Mouse (Mus musculus) forebrain, embryonic 15.5 days (tissue): ENCODE data around the gene Smcr8. TPM values are rescaled to one million over a fixed set of nuclear protein-coding genes. Genes with fewer than 3 reads are reported as not detected.

Experiments used
- ATAC-seq: fragments of 200-750 bp; cut with Nextera tagmentation; replicated peaks from 2 replicates; pipeline ENCODE4 v1.8.0; 2017; ENCODE audit warnings: mild to moderate bottlenecking, moderate TSS enrichment, moderate library complexity
- H3K27ac ChIP-seq: fragments of 300-500 bp; sonication (generic); replicated peaks from 2 replicates; pipeline ENCODE4 v1.5.1; 2015; ENCODE audit warnings: mild to moderate bottlenecking, inconsistent platforms
- H3K27me3 ChIP-seq: fragments of 300-500 bp; sonication (generic); 2 replicates; pipeline ENCODE4 v1.6.1; 2015; ENCODE audit warnings: inconsistent platforms
- H3K36me3 ChIP-seq: fragments of 300-500 bp; sonication (generic); 2 replicates; pipeline ENCODE4 v1.6.1; 2015; ENCODE audit warnings: mild to moderate bottlenecking, inconsistent platforms
- H3K4me1 ChIP-seq: fragments of 300-500 bp; sonication (generic); 2 replicates; pipeline ENCODE4 v1.6.1; 2015; ENCODE audit warnings: inconsistent platforms
- H3K4me2 ChIP-seq: fragments of 300-500 bp; sonication (generic); replicated peaks from 2 replicates; pipeline ENCODE4 v1.6.1; 2015; ENCODE audit warnings: mild to moderate bottlenecking, inconsistent platforms
- H3K4me3 ChIP-seq: fragments of 300-500 bp; sonication (generic); 2 replicates; pipeline ENCODE4 v1.5.1; 2015; ENCODE audit warnings: mild to moderate bottlenecking, inconsistent platforms
- H3K9ac ChIP-seq: fragments of 300-500 bp; sonication (generic); replicated peaks from 2 replicates; pipeline ENCODE4 v1.6.1; 2015; ENCODE audit warnings: mild to moderate bottlenecking, inconsistent platforms
- H3K9me3 ChIP-seq: fragments of 300-500 bp; sonication (generic); 2 replicates; pipeline ENCODE4 v1.6.1; 2016; ENCODE audit warnings: inconsistent platforms
- WGBS: fragments of 180-500 bp; shearing (Covaris S2); methylation state at CpG from one replicate; pipeline ENCODE4 v1.1.7; 2015; ENCODE audit warnings: mixed read lengths; 5-methylcytosine and 5-hydroxymethylcytosine counted together
- microRNA-seq: library from miRNA; unstranded; fragments of <30 nt; microRNA quantifications from one replicate; pipeline ENCODE4, GENCODE M21; 2016
- polyA plus RNA-seq: library from polyadenylated mRNA; unstranded; fragments of >200 nt; fragmentation: Nextera tagmentation; extraction: Ambion mirVana; gene quantifications from 2 replicates; pipeline ENCODE4 v1.2.1, GENCODE M21; 2015

Gene Smcr8
- polyA plus RNA-seq, 1 experiment from 2014 or later = 6.5 TPM

DNA sequence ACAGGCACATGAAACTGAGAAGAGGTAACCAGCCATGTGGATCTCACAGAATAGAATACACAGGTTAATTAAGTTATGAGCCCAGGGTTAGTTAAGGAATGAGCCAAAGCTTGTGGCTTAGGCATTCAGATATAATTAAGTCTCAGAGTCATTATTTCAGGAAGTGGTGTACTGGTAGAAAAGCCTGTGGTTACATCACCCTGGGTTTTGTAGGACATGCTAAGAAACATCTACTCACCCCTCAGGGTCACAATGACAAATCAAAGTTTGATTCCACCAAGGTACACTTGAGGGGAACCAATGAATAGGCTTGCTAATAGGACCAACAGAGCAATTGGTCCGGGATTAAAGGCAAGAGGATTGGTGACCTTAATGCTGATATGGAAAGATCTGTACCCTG lies 49.4 kb downstream of the Smcr8 start:
- Histone ChIP-seq H3K9me3 (no peaks in the 10 kb centered on the region), H3K36me3 (no peaks in the 10 kb centered on the region), H3K4me1 (peaks cover 11% of the 10 kb centered on the region), H3K4me2 (no peak overlapping the region), H3K27ac (no peak overlapping the region), H3K9ac (no peak overlapping the region), H3K4me3 (no peak overlapping the region), H3K27me3 (no peaks in the 10 kb centered on the region)
- no peak for ATAC-seq
- WGBS = 52% methylated on average over 1 of the region's 1 CpGs

DNA sequence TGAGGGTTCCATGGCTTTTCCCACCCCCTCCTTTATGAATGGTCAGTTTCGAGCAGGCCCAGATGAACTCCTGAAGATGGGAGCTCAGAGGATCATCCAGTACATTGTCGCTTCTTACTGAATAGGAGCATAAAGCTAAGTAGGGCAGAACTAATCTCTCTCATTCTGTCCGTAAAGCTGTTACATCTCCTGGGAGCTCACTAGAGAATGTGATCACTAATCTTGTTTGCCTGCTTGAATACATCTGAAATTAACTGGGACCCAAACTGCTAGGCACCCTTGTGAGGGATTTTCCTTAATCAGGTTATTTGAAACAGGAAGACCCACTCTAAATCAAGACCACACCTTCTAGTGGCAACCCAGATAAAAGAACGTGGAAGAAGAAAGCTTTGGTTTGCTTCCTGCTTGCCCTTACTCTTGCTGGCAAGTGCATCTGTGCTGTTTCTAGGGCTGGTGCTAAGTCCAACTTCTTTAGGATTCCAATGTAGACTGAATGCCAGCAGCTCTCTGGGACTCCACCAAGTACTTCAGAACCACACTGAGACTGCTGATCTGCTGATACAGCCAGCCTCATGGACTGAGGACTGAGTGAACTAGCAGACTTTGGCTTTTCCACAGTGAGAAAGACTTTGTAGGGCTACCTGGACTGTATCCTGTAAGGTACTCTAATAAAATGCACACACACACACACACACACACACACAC lies 50.1 kb downstream of the Smcr8 start:
- H3K27ac ChIP-seq = no peak overlapping the region
- H3K36me3 ChIP-seq = no peaks in the 10 kb centered on the region
- no peak overlapping the region for H3K9ac ChIP-seq
- H3K4me3 ChIP-seq = no peak overlapping the region
- no peaks in the 10 kb centered on the region for H3K9me3 ChIP-seq
- WGBS = 17% methylated on average over 4 of the region's 4 CpGs
- peaks cover 11% of the 10 kb centered on the region for H3K4me1 ChIP-seq
- H3K27me3 ChIP-seq = no peaks in the 10 kb centered on the region
- ATAC-seq = no peak
- H3K4me2 ChIP-seq = no peak overlapping the region

DNA sequence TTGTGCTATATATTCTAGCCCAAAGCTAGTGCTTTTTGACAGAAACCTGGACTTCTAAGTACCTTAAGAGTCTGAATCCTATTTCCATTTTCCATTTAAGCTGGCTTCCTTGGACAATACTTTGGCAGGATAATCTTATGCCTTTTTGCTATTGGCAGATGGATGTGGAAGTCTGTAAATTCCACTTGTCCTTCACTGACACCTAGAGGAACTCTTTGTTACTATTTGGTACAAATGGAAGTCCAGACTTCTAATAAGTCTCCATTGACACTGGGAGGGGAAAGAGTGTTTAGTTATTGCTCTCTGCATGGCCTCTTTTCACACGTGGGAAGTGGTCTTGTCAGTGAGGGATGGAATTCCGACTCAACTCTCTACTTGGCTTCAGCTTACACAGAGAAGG lies 51.6 kb downstream of the Smcr8 start:
- WGBS = 44% methylated on average over 2 of the region's 2 CpGs

DNA sequence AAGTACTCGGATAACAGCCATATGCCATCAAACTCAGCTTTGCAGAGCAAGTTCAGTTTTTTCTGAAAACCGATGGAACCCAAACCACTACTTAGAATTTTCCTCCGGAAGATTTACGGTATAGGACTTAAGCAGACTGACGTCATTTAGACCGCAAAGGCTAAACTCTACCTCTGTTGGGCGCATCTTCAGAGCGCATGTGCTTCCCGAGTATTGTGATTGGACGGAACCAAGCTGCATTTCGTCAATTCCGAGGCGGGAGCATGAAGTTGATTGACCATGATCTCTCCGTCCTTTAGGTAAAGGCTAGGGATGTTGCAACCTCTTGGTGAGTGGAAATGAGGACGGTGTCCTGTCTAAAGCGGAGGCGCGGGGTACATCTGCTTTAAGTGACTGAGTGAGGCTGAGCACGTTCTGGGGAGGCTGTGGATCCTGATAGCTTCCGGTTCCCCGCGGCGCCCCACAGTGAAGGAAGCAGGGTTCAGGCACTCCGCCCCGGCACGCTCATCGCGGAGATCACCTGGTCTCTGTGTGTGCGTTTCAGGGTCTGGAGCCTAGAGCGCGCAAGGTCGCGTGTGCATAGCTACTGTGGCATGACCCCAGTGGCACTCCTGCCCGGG lies 53.2 kb downstream of the Smcr8 start, which contains the start of gene Dhrs7b:
TSS of gene Dhrs7b (plus strand) at position 199 of the 620 bp plus-strand sequence.
- ATAC-seq = peak; percentile 99

More for the DNA sequence above, 51.6 kb downstream of the Smcr8 start:
- no peak overlapping the region for H3K9ac ChIP-seq
- ATAC-seq = no peak
- no peaks in the 10 kb centered on the region for H3K27me3 ChIP-seq
- no peak overlapping the region for H3K4me3 ChIP-seq
- no peak overlapping the region for H3K27ac ChIP-seq
- peaks cover 11% of the 10 kb centered on the region for H3K4me1 ChIP-seq
- H3K36me3 ChIP-seq = no peaks in the 10 kb centered on the region
- no peak overlapping the region for H3K4me2 ChIP-seq
- H3K9me3 ChIP-seq = no peaks in the 10 kb centered on the region

DNA sequence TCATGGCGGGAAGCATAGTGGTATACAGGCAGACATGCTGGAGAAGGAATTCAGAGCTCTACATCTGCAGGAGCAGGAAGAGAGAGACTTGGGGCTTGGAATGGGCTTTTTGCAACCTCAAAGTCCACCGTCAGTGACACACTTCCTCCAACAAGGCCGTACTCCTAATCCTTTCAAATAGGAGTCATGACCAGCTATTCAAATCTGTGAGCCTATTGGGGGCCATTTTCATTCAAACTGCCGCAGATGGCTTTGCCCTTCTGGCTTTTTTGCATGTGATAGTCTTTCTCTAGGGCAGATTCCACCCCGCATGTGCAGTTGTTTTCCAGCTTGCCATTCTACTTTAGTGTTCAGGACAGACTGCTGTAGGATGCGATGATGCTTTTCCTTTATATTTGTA lies 59.6 kb downstream of the Smcr8 start:
- H3K4me3 ChIP-seq = no peak overlapping the region
- no peak for ATAC-seq
- H3K9me3 ChIP-seq = no peaks in the 10 kb centered on the region
- no peak overlapping the region for H3K4me2 ChIP-seq
- H3K9ac ChIP-seq = no peak overlapping the region
- H3K4me1 ChIP-seq = no peaks in the 10 kb centered on the region
- WGBS = 94% methylated on average over 6 of the region's 6 CpGs
- H3K27ac ChIP-seq = no peak overlapping the region
- no peaks in the 10 kb centered on the region for H3K36me3 ChIP-seq
- H3K27me3 ChIP-seq = no peaks in the 10 kb centered on the region

More for the DNA sequence above, 53.2 kb downstream of the Smcr8 start, which contains the start of gene Dhrs7b:
- Histone ChIP-seq H3K4me2 (peak within 1 kb of the TSS; percentile 69), H3K27me3 (no peaks in the 10 kb centered on the region), H3K36me3 (no peaks in the 10 kb centered on the region), H3K27ac (peak within 1 kb of the TSS; percentile 85), H3K4me1 (peaks cover 11% of the 10 kb centered on the region), H3K9ac (peak within 1 kb of the TSS; percentile 84), H3K9me3 (no peaks in the 10 kb centered on the region), H3K4me3 (peak within 1 kb of the TSS; percentile 90)
- under 1% methylated on average over 34 of the region's 34 CpGs for WGBS

Small RNA genes within 50 kb of the gene (microRNA-seq; reads per million reads assigned to microRNA genes)
- gene Mir5100 = not detected

Other genes with a start within 250 kb of the Smcr8 start
- 27.5 and 27.9 TPM in 2 replicates for gene Alkbh5, start 241.1 kb upstream of the Smcr8 start, polyA plus RNA-seq
- 81.5 and 81.8 TPM in 2 replicates for gene Llgl1, start 77.8 kb upstream of the Smcr8 start, polyA plus RNA-seq
- gene Flii, start 50.3 kb upstream of the Smcr8 start, polyA plus RNA-seq = 72.5 and 73.0 TPM in 2 replicates
- 21.8 and 25.2 TPM in 2 replicates for gene Mief2, start 49.1 kb upstream of the Smcr8 start, polyA plus RNA-seq
- 10.0 and 11.5 TPM in 2 replicates for gene Top3a, start 159 bp upstream of the Smcr8 start, polyA plus RNA-seq
- 19.2 and 19.8 TPM in 2 replicates for gene Shmt1, start 34.2 kb downstream of the Smcr8 start, polyA plus RNA-seq
- 31.0 and 32.3 TPM in 2 replicates for gene Dhrs7b, start 53.1 kb downstream of the Smcr8 start, polyA plus RNA-seq
- 54.6 and 60.8 TPM in 2 replicates for gene Tmem11, start 101.7 kb downstream of the Smcr8 start, polyA plus RNA-seq
- 34.5 and 38.0 TPM in 2 replicates for gene Natd1, start 137.2 kb downstream of the Smcr8 start, polyA plus RNA-seq
- 31.6 and 32.0 TPM in 2 replicates for gene Map2k3, start 154.5 kb downstream of the Smcr8 start, polyA plus RNA-seq
- gene Kcnj12, start 245.0 kb downstream of the Smcr8 start, polyA plus RNA-seq = 1.6 TPM in 2 replicates